Mouse (Mus musculus) embryonic facial prominence, embryonic 13.5 days (tissue): ENCODE results near the gene Sergef. TPM values are rescaled to one million over a fixed set of nuclear protein-coding genes. Genes with fewer than 3 reads are reported as not detected.

Source experiments
- ATAC-seq: fragments of 200-750 bp; cut with Nextera tagmentation; 2 replicates; pipeline ENCODE4 v1.8.0; 2017; ENCODE audit warnings: low read depth; ENCODE audit not compliant: insufficient number of reproducible peaks, insufficient read depth, low FRiP score, low TSS enrichment
- H3K27ac ChIP-seq: fragments of 300-500 bp; sonication (generic); 2 replicates; pipeline ENCODE4 v1.5.1; 2015; ENCODE audit warnings: moderate library complexity, mild to moderate bottlenecking, inconsistent platforms
- H3K27me3 ChIP-seq: fragments of 300-500 bp; sonication (generic); 2 replicates; pipeline ENCODE4 v1.6.1; 2015; ENCODE audit warnings: mild to moderate bottlenecking, inconsistent platforms
- H3K36me3 ChIP-seq: fragments of 300-500 bp; sonication (generic); 2 replicates; pipeline ENCODE4 v1.6.1; 2015; ENCODE audit warnings: mild to moderate bottlenecking, inconsistent platforms
- H3K4me1 ChIP-seq: fragments of 300-500 bp; sonication (generic); 2 replicates; pipeline ENCODE4 v1.6.1; 2015; ENCODE audit warnings: inconsistent platforms
- H3K4me2 ChIP-seq: fragments of 300-500 bp; sonication (generic); 2 replicates; pipeline ENCODE4 v1.6.1; 2015; ENCODE audit warnings: moderate library complexity, mild to moderate bottlenecking, inconsistent platforms
- H3K4me3 ChIP-seq: fragments of 300-500 bp; sonication (generic); 2 replicates; pipeline ENCODE4 v1.5.1; 2015; ENCODE audit warnings: mild to moderate bottlenecking, inconsistent platforms
- H3K9ac ChIP-seq: fragments of 300-500 bp; sonication (generic); 2 replicates; pipeline ENCODE4 v1.6.1; 2015; ENCODE audit warnings: mild to moderate bottlenecking, inconsistent platforms
- H3K9me3 ChIP-seq: fragments of 300-500 bp; sonication (generic); 2 replicates; pipeline ENCODE4 v1.6.1; 2016; ENCODE audit warnings: inconsistent platforms
- WGBS: fragments of 180-500 bp; shearing (Covaris S2); methylation state at CpG from one replicate; pipeline ENCODE4 v1.1.7; 2015; ENCODE audit warnings: mixed read lengths; 5-methylcytosine and 5-hydroxymethylcytosine counted together
- polyA plus RNA-seq: library from polyadenylated mRNA; unstranded; fragments of >200 nt; fragmentation: Nextera tagmentation; extraction: Ambion mirVana; gene quantifications from 2 replicates; pipeline ENCODE4 v1.2.1, GENCODE M21; 2015

Gene Sergef
- polyA plus RNA-seq, 1 experiment from 2014 or later = 17.1 TPM

DNA sequence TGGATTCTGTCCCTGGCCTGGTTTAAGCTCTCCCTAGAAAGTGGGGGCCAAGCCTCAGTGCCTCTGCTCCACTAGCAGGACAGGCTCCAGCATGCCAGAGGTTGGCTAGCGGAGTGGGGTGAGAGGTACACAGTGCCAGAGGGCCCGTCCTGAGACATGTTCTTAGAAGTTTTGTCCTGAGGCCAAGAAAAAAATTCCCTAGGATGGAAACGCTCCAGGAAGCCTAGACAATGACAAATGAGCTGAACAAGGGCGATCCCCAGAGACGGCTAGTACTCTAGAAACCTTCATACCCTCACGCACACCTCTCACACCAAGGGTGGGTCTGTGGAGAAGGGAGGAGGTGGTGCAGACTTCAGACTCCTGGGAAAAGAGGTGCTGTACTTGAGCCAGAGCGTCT lies 85.6 kb downstream of the Sergef start:
- WGBS = 66% methylated on average over 7 of the region's 7 CpGs
- H3K4me1 ChIP-seq = 0 out of 2 replicates have a peak, but pooled peaks cover 2% of the 10 kb centered on the region
- no peaks in the 10 kb centered on the region for H3K36me3 ChIP-seq
- H3K27me3 ChIP-seq = no peaks in the 10 kb centered on the region
- H3K4me2 ChIP-seq = no peak overlapping the region
- H3K9ac ChIP-seq = no peak overlapping the region
- no peaks in the 10 kb centered on the region for H3K9me3 ChIP-seq
- no peak overlapping the region for H3K27ac ChIP-seq
- ATAC-seq = no peak
- H3K4me3 ChIP-seq = no peak overlapping the region

- WGBS = 69% methylated on average over 20 of the region's 20 CpGs
- ATAC-seq = no peak
- Histone ChIP-seq H3K9me3 (no peaks in the 10 kb centered on the region), H3K4me3 (no peak overlapping the region), H3K4me1 (0 out of 2 replicates have a peak, but pooled peaks cover 2% of the 10 kb centered on the region), H3K27ac (no peak overlapping the region), H3K36me3 (no peaks in the 10 kb centered on the region), H3K9ac (no peak overlapping the region), H3K27me3 (no peaks in the 10 kb centered on the region), H3K4me2 (no peak overlapping the region)
Observed at GRCm38 (mm10) chr7:46551935-46552752, 87.5 kb downstream of the Sergef start.

DNA sequence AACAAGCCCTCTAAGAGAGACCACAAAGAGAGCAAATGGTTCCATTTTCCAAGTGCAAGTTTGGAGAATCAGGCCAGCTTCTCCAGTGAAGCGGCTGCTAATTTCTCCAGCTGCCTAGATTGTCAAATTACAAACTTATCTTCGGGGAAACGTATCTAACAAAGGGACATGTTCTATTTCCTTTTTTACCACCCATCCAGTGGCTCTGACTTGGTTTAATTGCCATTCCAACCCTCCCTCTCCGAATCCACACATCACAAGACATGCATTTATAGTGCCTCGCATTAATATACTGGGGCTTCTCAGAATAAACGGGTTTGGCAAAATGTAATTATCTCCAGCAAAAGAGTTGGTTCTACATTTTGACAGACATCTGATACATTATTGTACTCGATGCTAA lies 88.4 kb downstream of the Sergef start:
- H3K27ac ChIP-seq = no peak overlapping the region
- no peaks in the 10 kb centered on the region for H3K9me3 ChIP-seq
- WGBS = 78% methylated on average over 7 of the region's 7 CpGs
- H3K27me3 ChIP-seq = no peaks in the 10 kb centered on the region
- H3K9ac ChIP-seq = no peak overlapping the region
- 0 out of 2 replicates have a peak, but pooled peaks cover 2% of the 10 kb centered on the region for H3K4me1 ChIP-seq
- H3K4me3 ChIP-seq = no peak overlapping the region
- H3K4me2 ChIP-seq = no peak overlapping the region
- ATAC-seq = no peak
- H3K36me3 ChIP-seq = no peaks in the 10 kb centered on the region

DNA sequence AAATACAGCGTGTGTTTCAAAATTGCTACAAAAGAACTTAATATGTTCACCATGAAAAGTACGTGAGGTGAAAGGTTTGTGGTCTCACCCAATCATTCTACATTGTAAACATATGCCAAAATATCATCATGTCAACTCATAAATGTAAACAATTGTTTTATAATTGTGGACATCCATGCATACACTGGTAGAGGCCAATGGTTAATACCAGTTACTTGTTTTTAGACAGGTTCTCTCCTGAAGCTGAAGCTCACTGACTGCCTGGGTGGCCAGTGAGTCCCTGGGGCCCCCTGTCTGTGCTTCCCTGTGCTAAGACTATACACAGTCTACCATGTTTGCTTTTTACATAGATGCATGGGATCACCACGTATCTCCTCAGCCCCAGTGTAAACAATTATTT lies 91.5 kb downstream of the Sergef start:
- Histone ChIP-seq H3K4me3 (no peak overlapping the region), H3K27ac (no peak overlapping the region), H3K27me3 (no peaks in the 10 kb centered on the region), H3K9ac (no peak overlapping the region), H3K9me3 (no peaks in the 10 kb centered on the region), H3K4me2 (no peak overlapping the region), H3K4me1 (0 out of 2 replicates have a peak, but pooled peaks cover 2% of the 10 kb centered on the region), H3K36me3 (no peaks in the 10 kb centered on the region)
- ATAC-seq = no peak
- WGBS = 67% methylated on average over 3 of the region's 3 CpGs

DNA sequence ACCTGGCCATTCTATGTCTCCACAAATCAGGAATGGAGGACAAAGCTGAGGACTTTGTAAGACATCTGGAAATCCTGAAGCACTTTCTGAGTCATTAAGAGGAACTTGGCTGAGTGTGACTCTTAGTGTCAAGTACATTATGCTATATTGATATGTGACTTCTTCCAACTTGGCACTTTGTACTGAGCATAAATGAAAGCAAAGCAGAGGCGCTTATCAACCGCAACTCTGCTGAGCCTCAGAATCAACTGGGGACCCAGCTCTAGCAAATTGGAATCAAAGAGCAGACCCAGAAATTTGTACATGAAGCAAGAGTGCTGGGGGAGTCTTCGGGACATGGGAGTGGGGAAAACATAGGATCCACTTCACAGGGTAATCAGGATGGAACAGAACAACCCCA lies 92.0 kb downstream of the Sergef start:
- no peak for ATAC-seq
- H3K27me3 ChIP-seq = no peaks in the 10 kb centered on the region

DNA sequence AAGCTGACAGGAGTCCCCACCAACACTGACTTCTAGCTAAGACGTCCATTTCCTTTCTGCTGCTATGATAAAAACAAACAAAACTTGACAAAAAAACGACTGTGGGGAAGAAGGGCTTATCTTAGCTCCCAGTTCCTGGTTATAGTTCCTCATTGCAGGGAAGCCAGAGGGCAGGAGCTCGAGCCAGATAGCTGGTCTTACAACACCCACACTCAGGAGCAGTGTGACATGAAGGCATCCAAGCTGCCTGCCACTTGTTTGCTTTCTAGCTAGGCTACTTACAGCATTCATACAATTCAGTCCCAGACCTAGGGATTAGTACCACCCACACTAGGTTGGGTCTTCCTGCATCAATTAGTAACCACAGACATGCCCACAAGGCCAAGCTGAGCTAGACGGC lies 93.1 kb downstream of the Sergef start:
- Histone ChIP-seq H3K9me3 (no peaks in the 10 kb centered on the region), H3K4me3 (no peak overlapping the region), H3K4me2 (no peak overlapping the region), H3K27me3 (no peaks in the 10 kb centered on the region), H3K9ac (no peak overlapping the region), H3K36me3 (peaks cover 7% of the 10 kb centered on the region), H3K27ac (no peak overlapping the region), H3K4me1 (no peaks in the 10 kb centered on the region)
- WGBS = 55% methylated on average over 4 of the region's 4 CpGs
- ATAC-seq = no peak

More for the DNA sequence above, 92.0 kb downstream of the Sergef start:
- H3K4me1 ChIP-seq = 0 out of 2 replicates have a peak, but pooled peaks cover 2% of the 10 kb centered on the region
- no peak overlapping the region for H3K9ac ChIP-seq
- H3K4me3 ChIP-seq = no peak overlapping the region
- H3K27ac ChIP-seq = no peak overlapping the region
- no peaks in the 10 kb centered on the region for H3K9me3 ChIP-seq
- 86% methylated on average over 3 of the region's 3 CpGs for WGBS
- H3K36me3 ChIP-seq = peaks cover 3% of the 10 kb centered on the region
- no peak overlapping the region for H3K4me2 ChIP-seq

GRCm38 (mm10) chr7:46544195-46544641 lies 95.4 kb downstream of the Sergef start:
- 73% methylated on average over 12 of the region's 12 CpGs for WGBS
- H3K36me3 ChIP-seq = peaks cover 7% of the 10 kb centered on the region
- no peak overlapping the region for H3K4me2 ChIP-seq
- no peak overlapping the region for H3K27ac ChIP-seq
- no peaks in the 10 kb centered on the region for H3K4me1 ChIP-seq
- no peaks in the 10 kb centered on the region for H3K27me3 ChIP-seq
- H3K9ac ChIP-seq = no peak overlapping the region
- no peak for ATAC-seq
- H3K4me3 ChIP-seq = no peak overlapping the region
- no peaks in the 10 kb centered on the region for H3K9me3 ChIP-seq

DNA sequence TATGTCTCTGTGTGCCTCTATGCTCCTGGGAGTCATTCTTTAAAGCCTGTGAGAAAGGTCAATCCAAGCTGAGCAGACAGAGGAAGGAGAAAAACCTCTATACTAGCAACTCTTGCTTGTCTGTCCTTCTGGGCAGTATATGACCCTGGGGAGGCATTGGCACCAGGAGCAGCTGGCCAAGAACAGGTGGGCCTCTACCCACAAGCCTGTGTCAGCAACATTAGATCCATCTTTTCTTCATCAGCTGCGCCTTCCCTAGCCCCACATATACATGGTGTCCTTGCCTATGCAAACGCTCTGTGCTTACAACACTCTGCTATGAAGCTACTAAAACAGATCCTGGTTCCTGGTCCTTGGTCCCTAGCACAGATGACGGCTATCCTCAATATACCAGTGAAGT lies 97.5 kb downstream of the Sergef start:
- Histone ChIP-seq H3K27me3 (no peaks in the 10 kb centered on the region), H3K9ac (no peak overlapping the region), H3K9me3 (no peaks in the 10 kb centered on the region), H3K27ac (no peak overlapping the region), H3K36me3 (peaks cover 7% of the 10 kb centered on the region), H3K4me3 (no peak overlapping the region), H3K4me2 (no peak overlapping the region), H3K4me1 (no peaks in the 10 kb centered on the region)
- WGBS = 86% methylated on average over 3 of the region's 3 CpGs
- no peak for ATAC-seq

DNA sequence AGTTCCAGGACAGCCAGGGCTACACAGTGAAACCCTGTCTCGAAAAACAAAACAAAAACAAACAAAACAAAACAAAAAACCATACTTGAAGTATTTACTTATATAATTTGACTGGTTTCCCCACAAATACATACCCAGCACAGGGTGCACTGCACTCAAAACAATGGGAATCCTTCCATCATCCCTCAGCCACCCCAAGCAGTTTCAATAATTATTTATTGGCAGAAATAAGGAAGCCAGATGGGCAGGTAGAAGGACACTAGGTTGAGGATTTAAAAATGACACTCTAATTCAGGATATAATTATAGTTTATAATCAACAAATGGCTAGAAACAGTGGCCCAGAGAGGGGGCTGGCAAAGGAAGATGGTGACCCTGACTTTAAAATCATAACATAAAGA lies 99.0 kb downstream of the Sergef start:
- ATAC-seq = no peak
- WGBS = 71% methylated on average over 1 of the region's 1 CpGs

DNA sequence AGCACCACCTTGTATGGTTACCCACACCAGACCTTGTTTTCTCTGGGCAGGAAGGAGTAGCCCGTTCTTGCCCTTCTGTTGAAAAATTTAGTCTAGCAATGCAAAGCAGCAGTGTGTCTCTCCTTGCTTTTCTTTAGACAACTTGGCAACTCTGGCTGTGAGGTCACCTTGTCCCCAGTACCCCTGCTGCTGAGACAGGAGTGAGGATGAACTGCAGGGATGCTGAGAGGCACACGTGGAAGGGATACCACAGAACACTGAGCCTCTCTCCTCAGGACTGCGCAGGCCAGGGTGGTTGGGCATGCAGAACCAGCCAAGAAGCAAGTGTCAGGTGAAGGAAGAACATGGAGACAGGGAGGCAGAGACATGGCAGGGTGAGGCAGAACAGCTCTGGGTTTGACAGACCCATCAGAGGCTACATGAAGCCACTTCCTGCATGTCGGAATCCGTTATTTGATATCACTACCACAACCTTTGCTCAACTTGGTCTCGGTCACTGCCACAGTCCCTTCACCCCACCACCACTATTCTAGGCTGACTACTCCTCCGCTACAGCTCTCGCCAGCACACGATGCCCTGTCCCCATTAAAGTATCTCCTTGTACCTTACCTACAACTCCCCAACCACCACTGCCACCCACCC lies 103.0 kb downstream of the Sergef start:
- Histone ChIP-seq H3K27me3 (no peaks in the 10 kb centered on the region), H3K9me3 (no peaks in the 10 kb centered on the region), H3K9ac (no peak overlapping the region), H3K36me3 (no peaks in the 10 kb centered on the region), H3K4me1 (no peaks in the 10 kb centered on the region), H3K27ac (no peak overlapping the region), H3K4me3 (no peak overlapping the region), H3K4me2 (no peak overlapping the region)
- WGBS = 87% methylated on average over 9 of the region's 9 CpGs
- no peak for ATAC-seq

More for the DNA sequence above, 99.0 kb downstream of the Sergef start:
- Histone ChIP-seq H3K27ac (no peak overlapping the region), H3K36me3 (peaks cover 7% of the 10 kb centered on the region), H3K4me3 (no peak overlapping the region), H3K27me3 (no peaks in the 10 kb centered on the region), H3K9ac (no peak overlapping the region), H3K9me3 (no peaks in the 10 kb centered on the region), H3K4me1 (no peaks in the 10 kb centered on the region), H3K4me2 (no peak overlapping the region)

DNA sequence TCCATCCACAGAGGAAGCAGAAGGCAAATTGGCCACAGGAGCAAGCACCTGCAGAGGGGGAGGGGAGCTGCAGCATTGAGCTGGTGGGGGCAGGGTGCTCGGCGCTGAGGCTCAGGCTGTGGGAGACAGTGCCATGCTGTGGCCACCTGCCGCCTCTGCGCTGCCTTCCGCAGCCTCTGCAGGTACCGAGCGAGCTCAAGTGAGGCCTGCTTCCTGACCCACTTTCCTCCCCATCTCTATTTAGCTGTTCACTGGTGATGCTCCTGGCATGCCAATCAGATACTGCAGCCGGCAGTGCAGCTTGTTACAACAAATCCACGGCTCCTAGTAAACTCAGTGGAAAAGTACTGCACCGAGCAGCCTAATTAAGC lies 104.2 kb downstream of the Sergef start:
- Histone ChIP-seq H3K4me3 (no peak overlapping the region), H3K9me3 (no peaks in the 10 kb centered on the region), H3K27ac (no peak overlapping the region), H3K4me2 (no peak overlapping the region), H3K27me3 (no peaks in the 10 kb centered on the region), H3K36me3 (no peaks in the 10 kb centered on the region), H3K9ac (no peak overlapping the region), H3K4me1 (no peaks in the 10 kb centered on the region)
- ATAC-seq = no peak
- 16% methylated on average over 10 of the region's 10 CpGs for WGBS
